Mouse (Mus musculus) B cell, adult 67 days (primary cell): ENCODE results near the gene Hipk1. TPM values are rescaled to one million over a fixed set of nuclear protein-coding genes. Genes with fewer than 3 reads are reported as not detected.

ENCODE experiments used
- total RNA-seq, 2 experiments: library from RNA; stranded (reverse); gene quantifications; 4 replicates each; pipeline ENCODE4 v1.2.4; 2023

Hipk1 gene
- total RNA-seq = 100 to 1,000 TPM; 241 to 255 TPM

DNA sequence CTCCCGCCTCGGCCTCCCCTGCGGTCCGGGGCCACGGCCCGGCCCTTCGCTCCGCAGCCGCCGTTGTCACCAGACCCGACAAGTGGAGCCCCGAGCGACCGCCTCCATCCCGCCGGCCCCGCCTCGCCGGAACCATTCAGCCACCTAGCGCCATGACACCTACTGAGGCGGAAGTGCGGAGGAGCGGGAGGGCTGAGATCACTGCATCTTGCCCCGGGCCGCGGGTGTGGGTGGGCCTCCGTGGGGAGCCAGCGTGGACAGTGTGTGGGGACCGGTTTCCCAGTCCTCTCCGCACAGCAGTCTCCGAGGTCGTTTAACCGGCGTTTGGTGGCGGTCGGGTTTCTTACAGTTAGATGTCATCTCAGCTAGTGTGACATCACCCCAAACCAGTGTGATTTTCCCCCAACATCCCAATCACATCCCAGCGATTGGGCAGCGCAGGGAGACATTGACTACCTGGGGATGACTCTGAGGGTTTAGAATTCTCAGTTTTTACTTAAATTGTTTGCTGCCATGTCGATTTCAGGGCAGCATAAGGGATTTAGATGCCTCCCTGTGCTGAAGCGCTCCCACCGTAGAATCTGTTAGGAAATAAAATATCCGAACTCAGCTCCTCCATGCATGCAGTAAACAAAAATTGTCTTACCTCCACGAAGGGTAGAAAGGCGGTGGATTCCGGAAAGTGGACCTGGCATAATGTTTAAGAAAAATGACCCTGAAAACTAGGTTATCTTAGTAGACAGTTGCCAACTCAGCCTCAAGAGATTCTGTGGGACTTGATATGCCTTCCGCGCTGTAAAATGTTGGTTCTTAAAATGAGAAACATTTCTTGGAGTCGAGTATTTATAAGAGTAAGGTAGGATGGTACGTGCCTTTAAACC, at the start of gene Hipk1:
Gene Hipk1 (minus strand): TSS at position 334 of the 881 bp plus-strand sequence.

DNA sequence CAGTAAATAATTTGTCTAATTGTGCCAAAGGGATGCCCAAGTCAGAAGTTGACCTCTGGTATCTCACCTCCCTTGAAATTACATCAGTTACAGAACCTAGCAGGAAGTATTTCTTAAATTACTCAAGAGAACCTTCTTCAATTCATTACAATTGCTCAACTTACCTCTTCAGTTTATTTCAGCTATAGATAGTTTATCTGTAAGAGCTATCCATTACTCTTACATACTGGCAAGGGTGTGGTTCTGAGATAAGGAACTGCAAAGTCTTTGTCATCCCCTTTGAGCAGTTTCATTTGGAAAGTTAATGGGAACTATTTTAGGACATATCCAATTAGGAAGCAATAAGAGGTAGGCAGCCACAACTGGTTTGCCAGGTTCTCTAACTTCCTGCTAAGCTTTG, 41.1 kb upstream of the Hipk1 start, which contains the start of gene Bcl2l15:
Gene Bcl2l15 (plus strand): TSS at position 176 of the 400 bp plus-strand sequence.

DNA sequence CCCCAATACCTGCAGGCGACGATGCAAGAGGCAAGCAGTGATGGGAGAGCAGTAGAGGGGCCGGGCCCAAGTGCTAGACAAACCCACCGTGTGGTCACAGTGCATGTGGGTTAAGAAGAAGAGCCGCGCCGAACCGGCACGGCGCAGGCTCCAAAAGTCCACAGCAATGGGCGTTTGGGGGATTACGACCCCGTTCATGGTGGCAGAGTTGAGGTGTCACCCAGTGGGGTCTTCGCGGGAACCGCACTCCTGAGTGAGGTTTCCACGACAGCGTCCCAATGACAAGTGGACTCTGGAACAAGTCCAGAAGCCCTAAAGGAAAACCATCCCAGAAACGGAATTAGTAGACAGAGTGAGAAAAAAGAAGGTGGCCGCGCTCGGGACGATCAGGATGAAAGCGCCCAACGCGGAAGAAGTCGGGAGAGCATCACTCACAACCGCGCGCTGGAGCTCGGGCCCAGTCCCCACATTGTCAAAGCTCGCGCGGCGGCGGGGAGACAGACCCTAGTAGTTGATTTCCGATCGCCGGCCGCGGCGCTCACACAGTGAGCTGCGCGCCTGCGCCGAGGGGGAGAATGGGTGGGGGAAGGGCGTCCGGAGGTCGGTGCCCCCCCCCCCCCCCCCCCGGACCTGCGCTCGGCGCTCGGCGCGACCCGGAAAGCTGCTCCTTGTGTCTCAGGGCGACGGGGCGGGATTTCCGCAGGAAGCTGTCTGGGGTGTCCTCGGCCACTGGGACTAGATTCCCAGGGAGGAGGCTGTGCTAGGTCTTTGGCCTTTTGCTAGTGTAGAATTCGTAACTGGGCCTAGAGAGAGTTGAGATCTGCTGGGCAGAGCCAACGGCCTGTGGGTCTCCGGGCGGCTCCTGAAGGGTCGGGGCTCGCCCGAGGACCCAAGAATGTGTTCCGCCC, 17.8 kb upstream of the Hipk1 start, which contains the start of the genes Dclre1b, Ap4b1 and Gm43064:
Gene Dclre1b (minus strand): TSS at position 554 of the 908 bp plus-strand sequence.
Gene Ap4b1 (plus strand): TSS at position 630 of the 908 bp plus-strand sequence.
Gene Gm43064 (plus strand): TSS at position 683 of the 908 bp plus-strand sequence.

DNA sequence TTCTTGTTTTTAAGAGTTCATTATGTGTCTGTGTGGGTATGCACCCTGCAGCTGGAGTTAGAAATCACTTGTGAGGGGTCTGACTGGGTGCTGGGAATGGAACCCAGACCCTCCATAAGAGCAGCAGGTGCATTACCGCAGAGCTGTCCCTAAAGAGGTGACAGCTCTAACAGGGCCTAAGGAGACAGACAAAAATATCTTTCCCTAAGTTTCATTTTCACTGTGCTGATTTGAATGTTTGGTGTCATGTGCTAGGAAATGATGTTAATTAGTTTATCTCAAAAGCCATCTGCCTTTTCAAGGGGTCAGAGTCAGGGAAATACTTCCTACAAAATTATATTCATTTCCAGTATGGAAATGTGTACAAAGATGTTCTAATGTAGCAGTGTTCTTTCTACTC, 52.0 kb downstream of the Hipk1 start, which contains the start of gene Gm10964:
Gene Gm10964 (plus strand): TSS at position 38 of the 400 bp plus-strand sequence.

DNA sequence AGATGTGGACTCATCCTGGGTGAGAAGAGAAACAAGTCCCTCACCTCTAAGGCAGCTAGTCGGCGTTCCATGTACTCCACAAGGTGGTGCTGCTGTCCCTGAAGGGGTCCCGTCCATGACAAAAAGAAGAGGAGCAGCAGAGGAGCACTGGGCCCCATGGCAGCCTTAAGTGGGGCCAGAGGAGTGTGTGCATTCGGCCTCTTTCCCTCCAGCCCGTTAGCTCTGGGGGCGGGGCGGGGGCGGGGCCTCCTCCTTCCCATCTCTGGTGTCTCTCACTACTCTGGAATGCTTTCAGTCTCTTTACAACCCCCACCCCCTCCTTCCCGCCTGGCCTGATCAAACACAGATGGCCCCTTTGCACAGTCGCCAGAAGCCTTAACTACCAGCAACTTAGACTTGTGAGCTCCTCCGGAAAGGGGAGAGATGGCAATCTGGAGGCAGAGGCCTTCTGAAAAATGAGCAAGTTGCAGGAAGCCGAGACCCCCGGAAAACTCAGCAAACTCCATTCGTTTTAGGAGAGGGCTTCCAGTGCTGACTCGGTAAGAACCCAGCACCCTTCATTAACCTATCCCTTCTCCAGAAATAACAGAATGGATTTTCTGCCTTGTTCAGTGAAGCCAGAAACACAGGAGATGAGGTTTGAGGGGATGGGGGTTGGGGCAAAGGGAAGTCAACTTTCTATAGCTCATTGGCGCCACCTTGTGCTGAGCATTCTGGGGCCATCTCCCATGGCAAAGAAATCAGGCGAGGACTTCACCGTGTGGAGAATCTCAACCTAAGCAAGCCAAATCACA, 53.4 kb downstream of the Hipk1 start, which contains the start of gene Olfml3:
Gene Olfml3 (minus strand): TSS at position 224 of the 794 bp plus-strand sequence.

Other genes starting within 250 kb of the Hipk1 start
- gene Syt6, start 216.3 kb downstream of the Hipk1 start, total RNA-seq = not detected
- gene Atg4a-ps, start 145.5 kb downstream of the Hipk1 start, total RNA-seq = 1 to 10 TPM in 1 of 2 experiments, not detected in 1; 3.1 TPM
- gene Olfml3, start 53.6 kb downstream of the Hipk1 start, total RNA-seq = 1 to 10 TPM; 3.1 to 3.5 TPM
- not detected for gene Gm10964, start 52.2 kb downstream of the Hipk1 start, total RNA-seq
- 10 to 100 TPM; 23.8 to 30.6 TPM for gene Dclre1b, start 17.9 kb upstream of the Hipk1 start, total RNA-seq
- gene Ap4b1, start 18.0 kb upstream of the Hipk1 start, total RNA-seq = 10 to 100 TPM; 27.3 to 30.1 TPM
- 1 to 10 TPM in 1 of 2 experiments, not detected in 1; 2.0 TPM for gene Gm43064, start 18.0 kb upstream of the Hipk1 start, total RNA-seq
- gene Bcl2l15, start 41.0 kb upstream of the Hipk1 start, total RNA-seq = under 1 TPM; 0.71 to 0.75 TPM
- 100 to 1,000 TPM in 1 of 2 experiments, 10 to 100 TPM in 1; 85.5 to 110 TPM for gene Ptpn22, start 68.2 kb upstream of the Hipk1 start, total RNA-seq
- 10 to 100 TPM; 52.5 to 52.8 TPM for gene Rsbn1, start 122.6 kb upstream of the Hipk1 start, total RNA-seq
- 10 to 100 TPM; 22.1 to 24.2 TPM for gene Phtf1, start 176.5 kb upstream of the Hipk1 start, total RNA-seq